Mouse (Mus musculus): Measurements from ENCODE around the gene Sept5. TPM values are rescaled to one million over a fixed set of nuclear protein-coding genes. Genes with fewer than 3 reads are reported as not detected.
A peak's percentile ranks its signal among the peaks of the same experiment; 100 is the strongest.

The Sept5 gene
- polyA plus RNA-seq, 1 experiment from 2014 or later: 169 TPM

DNA sequence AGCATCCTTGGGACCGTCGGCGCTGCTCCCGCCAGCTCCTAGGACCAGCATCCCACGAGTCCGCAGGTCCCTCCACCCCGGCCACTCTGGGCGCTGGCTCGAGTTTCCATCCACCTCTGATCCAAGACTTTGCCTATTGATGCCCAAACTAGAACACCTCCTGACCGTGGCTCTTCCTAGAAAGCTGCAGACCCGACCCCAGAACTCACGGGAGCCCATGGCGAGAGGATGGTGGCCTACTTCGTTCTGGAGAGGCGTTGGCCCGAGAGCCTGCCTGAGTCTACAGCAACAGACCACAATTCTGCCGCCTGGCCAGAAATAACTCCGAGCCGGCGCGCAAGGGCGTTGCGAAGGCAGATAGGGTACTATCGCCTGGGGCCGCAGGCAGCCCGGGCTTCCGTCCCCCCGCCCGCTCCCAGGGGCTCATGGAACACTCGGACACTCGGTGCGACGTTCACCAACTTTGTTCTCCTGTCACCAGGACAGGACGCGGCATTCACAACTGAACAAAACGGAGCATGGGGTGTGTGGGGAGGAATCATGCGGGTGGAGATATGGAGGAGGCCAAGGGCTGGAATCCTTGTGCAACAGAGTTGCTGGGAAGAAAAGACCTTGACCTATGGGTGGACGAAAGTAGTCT is 8.3 kb downstream of the Sept5 start:
- Histone ChIP-seq H3K4me1 (replicated peaks) (peaks cover 40% of the 10 kb centered on the region), H3K36me3 (peaks cover 53% of the 10 kb centered on the region), H3K4me2 (peak overlapping the region; percentile 65), H3K4me3 (peak overlapping the region; percentile 41), H3K27ac (no peak overlapping the region), H3K27me3 (peaks cover 91% of the 10 kb centered on the region), H3K9me3 (no peaks in the 10 kb centered on the region), H3K9ac (peak overlapping the region; percentile 60)
- ATAC-seq (ENCODE audit: low FRiP score): no peak
- 5% methylated on average over 38 of the region's 38 CpGs for WGBS

DNA sequence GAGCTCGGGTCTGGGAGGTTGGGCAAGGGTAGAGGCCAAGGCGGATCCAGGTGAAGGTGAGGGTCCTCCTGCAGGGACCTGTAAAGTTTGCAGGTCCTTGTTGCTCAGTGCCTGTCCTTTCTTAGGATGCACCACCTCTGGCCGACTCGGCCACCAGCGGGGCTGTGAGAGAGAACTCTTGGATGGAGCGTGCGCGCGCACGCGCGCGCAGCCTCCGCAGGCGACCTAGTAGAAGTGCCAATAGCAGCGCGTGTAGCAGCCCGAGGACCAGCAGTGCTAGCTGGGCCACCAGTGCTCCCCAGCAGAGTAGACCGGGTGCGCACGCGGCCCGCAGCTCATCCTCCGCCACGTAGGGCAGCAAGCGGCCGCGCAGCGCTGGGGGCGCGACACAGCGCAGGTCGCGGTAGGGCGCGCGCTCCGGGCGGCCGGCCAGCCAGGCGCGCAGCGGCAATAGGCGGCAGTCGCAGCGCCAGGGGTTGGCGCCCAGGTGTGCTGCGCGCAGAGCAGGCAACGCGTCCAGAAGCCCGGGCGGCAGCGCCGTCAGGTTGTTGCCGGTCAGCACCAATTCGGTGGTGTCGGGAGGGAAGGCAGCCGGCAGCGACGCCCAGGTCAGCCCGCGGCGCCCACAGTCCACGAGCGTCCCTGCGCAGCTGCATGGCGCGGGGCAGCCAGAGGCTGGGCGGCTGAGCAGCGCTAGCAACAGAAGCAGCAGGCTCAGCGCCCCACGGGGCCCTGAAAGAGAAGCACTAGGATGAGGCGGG is 9.0 kb downstream of the Sept5 start:
- peak overlapping the region; percentile 60 for H3K9ac ChIP-seq

GRCm38 (mm10) chr16:18620201-18620600 is 9.6 kb downstream of the Sept5 start:
- Histone ChIP-seq H3K9me3 (no peaks in the 10 kb centered on the region), H3K36me3 (peaks cover 48% of the 10 kb centered on the region), H3K4me1 (replicated peaks) (peaks cover 28% of the 10 kb centered on the region), H3K27me3 (peaks cover 90% of the 10 kb centered on the region), H3K9ac (0 out of 2 replicates have a peak overlapping the region, but pooled peaks have one; percentile 14), H3K27ac (no peak overlapping the region), H3K4me2 (peak overlapping the region; percentile 65), H3K4me3 (peak overlapping the region; percentile 41; the same call in 1 of the 2 replicates)
- WGBS: 25% methylated on average over 6 of the region's 6 CpGs
- ATAC-seq (ENCODE audit: low FRiP score): no peak; the same call in 1 of the 2 replicates

More for the DNA sequence above, 9.0 kb downstream of the Sept5 start:
- H3K9me3 ChIP-seq: no peaks in the 10 kb centered on the region
- no peak overlapping the region for H3K27ac ChIP-seq
- peaks cover 93% of the 10 kb centered on the region for H3K27me3 ChIP-seq
- H3K4me2 ChIP-seq: peak overlapping the region; percentile 65
- peaks cover 53% of the 10 kb centered on the region for H3K36me3 ChIP-seq
- peak; percentile 22 for ATAC-seq (ENCODE audit: low FRiP score)
- WGBS: 2% methylated on average over 70 of the region's 74 CpGs
- H3K4me3 ChIP-seq: peak overlapping the region; percentile 41
- H3K4me1 ChIP-seq (replicated peaks): peaks cover 33% of the 10 kb centered on the region

DNA sequence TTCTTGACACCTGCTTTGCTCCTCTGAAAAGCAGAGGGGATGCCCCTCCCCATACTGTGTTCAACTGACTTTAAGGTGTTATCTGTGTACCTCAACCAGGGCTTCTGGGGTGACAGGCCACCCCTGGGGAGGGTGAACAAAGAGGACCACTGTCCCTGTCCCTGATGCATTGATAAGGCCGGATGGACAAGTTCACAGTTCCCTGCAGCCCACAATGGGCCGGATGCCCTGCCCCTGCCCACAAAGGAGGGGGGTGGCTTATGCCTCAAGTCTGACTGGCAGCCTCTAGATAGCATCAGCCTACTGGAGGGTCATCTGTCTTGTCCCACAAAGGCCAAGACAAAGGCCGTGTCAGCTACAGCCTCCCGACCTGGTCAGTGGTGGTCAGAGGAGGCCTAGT is 10.6 kb downstream of the Sept5 start:
- Histone ChIP-seq H3K4me1 (replicated peaks) (peaks cover 28% of the 10 kb centered on the region), H3K27ac (no peak overlapping the region), H3K4me2 (no peak overlapping the region), H3K9me3 (no peaks in the 10 kb centered on the region), H3K9ac (no peak overlapping the region), H3K36me3 (peaks cover 37% of the 10 kb centered on the region), H3K4me3 (no peak overlapping the region), H3K27me3 (peaks cover 86% of the 10 kb centered on the region)
- ATAC-seq (ENCODE audit: low FRiP score): no peak
- 21% methylated on average over 4 of the region's 4 CpGs for WGBS

DNA sequence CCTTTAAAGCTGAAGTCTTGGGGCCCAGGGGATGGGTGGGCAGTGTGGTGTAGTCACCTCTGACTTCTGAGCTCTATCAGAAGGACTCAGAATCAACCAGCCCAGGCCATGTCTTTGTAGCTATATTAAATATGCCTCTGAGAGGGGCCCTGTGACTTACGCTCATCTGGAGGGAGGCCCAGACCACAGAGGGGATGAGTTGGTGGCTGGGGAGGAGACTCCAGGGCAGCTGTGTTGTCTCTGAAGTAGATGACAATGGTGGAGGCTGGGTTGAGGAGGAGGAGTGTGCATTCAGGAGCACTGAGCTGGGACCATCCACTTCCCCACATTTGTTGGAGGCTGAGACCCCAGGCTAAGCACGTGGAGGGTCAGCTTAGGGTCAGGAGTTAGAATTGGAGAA is 11.5 kb downstream of the Sept5 start:
- no peak overlapping the region for H3K4me3 ChIP-seq
- H3K36me3 ChIP-seq: peaks cover 29% of the 10 kb centered on the region
- H3K27ac ChIP-seq: no peak overlapping the region
- no peak overlapping the region for H3K4me2 ChIP-seq
- H3K27me3 ChIP-seq: peaks cover 78% of the 10 kb centered on the region
- ATAC-seq (ENCODE audit: low FRiP score): no peak
- peaks cover 28% of the 10 kb centered on the region for H3K4me1 ChIP-seq (replicated peaks)
- no peaks in the 10 kb centered on the region for H3K9me3 ChIP-seq
- H3K9ac ChIP-seq: no peak overlapping the region
- WGBS: 46% methylated on average over 2 of the region's 2 CpGs

GRCm38 (mm10) chr16:18617370-18618065 is 12.2 kb downstream of the Sept5 start:
- Histone ChIP-seq H3K4me2 (peak overlapping the region; percentile 58), H3K4me1 (replicated peaks) (peaks cover 28% of the 10 kb centered on the region), H3K27me3 (peaks cover 76% of the 10 kb centered on the region), H3K36me3 (peaks cover 21% of the 10 kb centered on the region), H3K27ac (no peak overlapping the region), H3K4me3 (peak overlapping the region; percentile 28), H3K9me3 (no peaks in the 10 kb centered on the region), H3K9ac (peak overlapping the region; percentile 43; the same call in 1 of the 2 replicates)
- 3% methylated on average over 27 of the region's 27 CpGs for WGBS
- peak; percentile 36; the same call in 1 of the 2 replicates for ATAC-seq (ENCODE audit: low FRiP score)

DNA sequence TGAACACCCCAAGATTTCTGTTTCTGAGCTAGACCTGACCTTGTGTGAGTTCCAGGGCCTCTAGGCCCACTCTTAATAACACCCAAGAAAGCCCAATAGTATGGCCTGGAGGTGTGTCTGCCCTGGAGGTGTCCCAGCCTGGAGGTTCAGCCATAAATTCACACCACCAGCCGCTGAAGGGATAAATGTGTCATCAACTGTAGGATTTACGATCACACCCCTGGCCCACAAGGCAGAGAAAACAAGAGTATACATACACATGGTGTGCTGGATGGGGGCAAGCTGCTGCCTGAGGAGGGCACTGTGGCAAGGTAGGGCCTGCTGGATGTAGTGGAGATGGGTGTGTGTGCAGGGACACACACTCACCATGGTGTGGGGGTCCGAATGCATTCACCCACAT is 16.5 kb downstream of the Sept5 start:
- no peak for ATAC-seq (ENCODE audit: low FRiP score)
- Histone ChIP-seq H3K4me2 (no peak overlapping the region), H3K4me3 (no peak overlapping the region), H3K9me3 (no peaks in the 10 kb centered on the region), H3K27me3 (peaks cover 65% of the 10 kb centered on the region), H3K9ac (no peak overlapping the region), H3K4me1 (replicated peaks) (peaks cover 21% of the 10 kb centered on the region), H3K36me3 (no peaks in the 10 kb centered on the region), H3K27ac (no peak overlapping the region)
- 85% methylated on average over 3 of the region's 3 CpGs for WGBS

- no peak overlapping the region for H3K4me3 ChIP-seq
- no peak; the same call in 1 of the 2 replicates for ATAC-seq (ENCODE audit: low FRiP score)
These were observed 18.0 kb downstream of the Sept5 start for GRCm38 (mm10) chr16:18611752-18612151.

GRCm38 (mm10) chr16:18609099-18609498 is 20.7 kb downstream of the Sept5 start:
- Histone ChIP-seq H3K27me3 (peaks cover 64% of the 10 kb centered on the region), H3K4me2 (no peak overlapping the region), H3K9ac (no peak overlapping the region), H3K4me3 (no peak overlapping the region), H3K4me1 (replicated peaks) (peaks cover 17% of the 10 kb centered on the region), H3K36me3 (no peaks in the 10 kb centered on the region), H3K27ac (no peak overlapping the region), H3K9me3 (no peaks in the 10 kb centered on the region)
- no peak for ATAC-seq (ENCODE audit: low FRiP score)
- WGBS: 52% methylated on average over 2 of the region's 2 CpGs

More at GRCm38 (mm10) chr16:18611752-18612151, 18.0 kb downstream of the Sept5 start:
- Histone ChIP-seq H3K27me3 (peaks cover 66% of the 10 kb centered on the region), H3K36me3 (no peaks in the 10 kb centered on the region), H3K9me3 (no peaks in the 10 kb centered on the region), H3K9ac (no peak overlapping the region), H3K27ac (no peak overlapping the region), H3K4me1 (replicated peaks) (peaks cover 16% of the 10 kb centered on the region), H3K4me2 (no peak overlapping the region)
- WGBS: 36% methylated on average over 13 of the region's 13 CpGs

GRCm38 (mm10) chr16:18608226-18608625 is 21.5 kb downstream of the Sept5 start:
- no peak overlapping the region for H3K4me2 ChIP-seq
- peaks cover 18% of the 10 kb centered on the region for H3K4me1 ChIP-seq (replicated peaks)

DNA sequence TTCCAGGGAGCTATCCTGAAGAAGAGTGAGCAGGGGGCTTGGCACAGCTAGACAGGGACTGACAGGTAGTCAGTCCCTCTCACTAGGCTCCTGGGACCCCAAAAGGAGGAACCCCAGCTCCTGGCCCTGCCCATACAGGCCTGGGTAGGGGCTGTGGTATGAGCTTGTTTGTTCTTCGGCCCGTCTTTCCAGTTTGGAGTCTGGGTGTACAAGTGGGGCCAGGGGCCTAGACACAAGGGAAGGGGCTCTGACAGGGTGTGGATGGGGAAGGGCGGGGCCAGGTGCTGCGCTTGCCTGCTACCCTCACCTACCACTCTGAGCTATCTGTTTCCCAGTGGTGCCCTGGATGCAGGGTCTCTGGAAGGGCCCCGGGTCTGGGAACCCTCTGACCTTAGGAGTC is 24.0 kb downstream of the Sept5 start:
- Histone ChIP-seq H3K9me3 (no peaks in the 10 kb centered on the region), H3K36me3 (no peaks in the 10 kb centered on the region), H3K4me2 (no peak overlapping the region), H3K27me3 (peaks cover 54% of the 10 kb centered on the region), H3K9ac (no peak overlapping the region), H3K4me3 (no peak overlapping the region), H3K27ac (no peak overlapping the region), H3K4me1 (replicated peaks) (peaks cover 7% of the 10 kb centered on the region; the same call in 1 of the 2 replicates)
- WGBS: 70% methylated on average over 5 of the region's 5 CpGs
- no peak for ATAC-seq (ENCODE audit: low FRiP score)

More at GRCm38 (mm10) chr16:18608226-18608625, 21.5 kb downstream of the Sept5 start:
- H3K27me3 ChIP-seq: peaks cover 68% of the 10 kb centered on the region
- H3K36me3 ChIP-seq: no peaks in the 10 kb centered on the region
- H3K9ac ChIP-seq: no peak overlapping the region
- 8% methylated on average over 10 of the region's 11 CpGs for WGBS
- no peak overlapping the region for H3K27ac ChIP-seq
- no peak overlapping the region for H3K4me3 ChIP-seq
- no peak for ATAC-seq (ENCODE audit: low FRiP score)
- no peaks in the 10 kb centered on the region for H3K9me3 ChIP-seq

- Histone ChIP-seq H3K4me1 (replicated peaks) (peaks cover 7% of the 10 kb centered on the region; the same call in 1 of the 2 replicates), H3K9ac (no peak overlapping the region), H3K4me3 (no peak overlapping the region), H3K9me3 (no peaks in the 10 kb centered on the region), H3K36me3 (no peaks in the 10 kb centered on the region), H3K4me2 (no peak overlapping the region), H3K27ac (no peak overlapping the region), H3K27me3 (peaks cover 46% of the 10 kb centered on the region)
- WGBS: 52% methylated on average over 8 of the region's 8 CpGs
- no peak for ATAC-seq (ENCODE audit: low FRiP score)
These were observed 25.5 kb downstream of the Sept5 start for GRCm38 (mm10) chr16:18604267-18604701.
